Mouse (Mus musculus) CH12.LX (cell line): ENCODE measurements around the gene Utp11.

Experiments used
- CHD2 ChIP-seq: IDR thresholded peaks from 2 replicates; pipeline ENCODE4 v1.6.1; 2011; ENCODE audit warnings: low read length, improper control_type of control experiment
- ETS1 ChIP-seq: conservative IDR thresholded peaks from 2 replicates; pipeline ENCODE4 v1.6.1; 2012; ENCODE audit warnings: low read depth, mild to moderate bottlenecking, inconsistent platforms, low read length, improper control_type of control experiment, moderate library complexity
- HCFC1 ChIP-seq: IDR thresholded peaks from 2 replicates; pipeline ENCODE4 v1.6.1; 2012; ENCODE audit warnings: low read depth, mild to moderate bottlenecking, inconsistent platforms, low read length, improper control_type of control experiment
- MAFK ChIP-seq: IDR thresholded peaks from 2 replicates; pipeline ENCODE4 v1.6.1; 2011; ENCODE audit warnings: low read length, improper control_type of control experiment; ENCODE audit not compliant: insufficient replicate concordance
- MAX ChIP-seq: IDR thresholded peaks from 2 replicates; pipeline ENCODE4 v1.6.1; 2011; ENCODE audit warnings: low read length, improper control_type of control experiment
- MAZ ChIP-seq: IDR thresholded peaks from 2 replicates; pipeline ENCODE4 v1.6.1; 2012; ENCODE audit warnings: low read depth, mild to moderate bottlenecking, inconsistent platforms, low read length, improper control_type of control experiment, moderate library complexity
- NELFE ChIP-seq: IDR thresholded peaks from 2 replicates; pipeline ENCODE4 v1.6.1; 2011; ENCODE audit warnings: low read depth, low read length, improper control_type of control experiment
- POLR2AphosphoS2 ChIP-seq: IDR thresholded peaks from 2 replicates; pipeline ENCODE4 v1.6.1; 2011; ENCODE audit warnings: low read depth, low read length, improper control_type of control experiment
- SIN3A ChIP-seq: IDR thresholded peaks from 2 replicates; pipeline ENCODE4 v1.6.1; 2012; ENCODE audit warnings: low read length, improper control_type of control experiment, inconsistent platforms
- TCF12 ChIP-seq: IDR thresholded peaks from 2 replicates; pipeline ENCODE4 v1.6.1; 2014; ENCODE audit warnings: low read depth, mild to moderate bottlenecking, inconsistent platforms, low read length, improper control_type of control experiment
- USF1 ChIP-seq: IDR thresholded peaks from 2 replicates; pipeline ENCODE4 v1.6.1; 2014; ENCODE audit warnings: low read depth, mild to moderate bottlenecking, inconsistent platforms, low read length, improper control_type of control experiment
- USF2 ChIP-seq: conservative IDR thresholded peaks from 2 replicates; pipeline ENCODE4 v1.6.1; 2011; ENCODE audit warnings: low read depth, low read length, improper control_type of control experiment
- ZC3H11A ChIP-seq: IDR thresholded peaks from 2 replicates; pipeline ENCODE4 v1.6.1; 2012; ENCODE audit warnings: low read depth, mild to moderate bottlenecking, inconsistent platforms, low read length, improper control_type of control experiment

GRCm38 (mm10) chr4:124643859-124644258 is 49.5 kb downstream of the Utp11 start:
- TF ChIP-seq ETS1 (no peak), ZC3H11A (no peak), CHD2 (no peak), USF2 (no peak), TCF12 (no peak), SIN3A (no peak), MAFK (no peak), POLR2AphosphoS2 (no peak), MAZ (no peak), NELFE (no peak), MAX (no peak), HCFC1 (no peak), USF1 (no peak)
